Mouse (Mus musculus): ENCODE results near the gene Midn. TPM values are rescaled to one million over a fixed set of nuclear protein-coding genes. Genes with fewer than 3 reads are reported as not detected.

Gene Midn
- polyA plus RNA-seq (2015; fragmentation: Nextera tagmentation; extraction: Ambion mirVana) = 19.4 and 20.5 TPM in 2 replicates

DNA sequence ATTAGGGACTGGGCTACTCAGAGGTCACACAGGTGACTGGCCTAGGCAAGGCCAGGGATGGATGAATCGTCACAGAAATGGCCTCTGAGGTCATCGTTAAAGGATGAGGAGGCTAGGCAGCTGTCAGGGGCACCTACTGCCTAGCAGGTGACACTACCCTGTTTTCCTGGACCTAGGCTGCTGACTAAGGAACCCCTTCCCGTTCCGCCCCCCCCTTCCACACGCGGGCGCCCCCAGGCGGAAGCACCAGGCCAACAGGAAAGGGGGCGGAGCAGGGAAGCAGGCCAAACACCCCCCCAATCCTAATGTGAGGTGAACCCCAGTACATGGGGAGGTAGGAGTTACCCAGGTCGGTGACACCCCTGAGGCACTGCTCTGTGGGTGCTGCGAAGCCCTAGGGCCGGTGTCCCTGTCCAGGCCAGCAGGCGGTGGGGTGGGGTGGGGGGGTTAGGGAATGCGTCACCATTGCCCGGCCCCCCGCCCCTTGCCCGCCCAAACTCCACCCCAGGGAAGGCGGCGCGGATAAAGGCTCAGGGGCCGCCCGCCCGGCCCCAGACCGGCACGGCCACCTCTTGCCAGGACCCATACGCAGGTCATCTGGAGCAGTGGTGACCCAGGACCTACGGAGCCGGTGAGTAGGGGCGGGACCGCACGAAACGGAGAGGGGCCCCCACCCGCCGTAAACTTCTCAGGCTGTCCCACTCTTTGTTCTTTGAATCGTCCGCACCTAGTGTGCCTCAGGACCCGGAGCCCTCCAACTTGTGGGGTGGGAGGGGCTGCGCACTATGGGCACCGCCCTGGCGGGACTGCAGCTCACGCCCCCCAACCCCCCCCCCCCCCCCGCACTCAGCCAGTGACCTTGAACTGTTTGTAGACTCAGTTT is at the start of gene Midn:
TSS of gene Midn (plus strand) at position 554 of the 883 bp plus-strand sequence.
- peak; percentile 15 for ATAC-seq (ENCODE audit: low FRiP score)
- Histone ChIP-seq H3K9ac (replicated peaks) (peak within 1 kb of the TSS; percentile 96), H3K27me3 (replicated peaks) (no peaks in the 10 kb centered on the region), H3K36me3 (peaks cover 33% of the 10 kb centered on the region), H3K27ac (replicated peaks) (peak within 1 kb of the TSS; percentile 100), H3K4me1 (peaks cover 66% of the 10 kb centered on the region), H3K4me3 (replicated peaks) (peak within 1 kb of the TSS; percentile 93), H3K4me2 (peak within 1 kb of the TSS; percentile 94), H3K9me3 (replicated peaks) (no peaks in the 10 kb centered on the region)
- WGBS = under 1% methylated on average over 40 of the region's 42 CpGs

- H3K36me3 ChIP-seq = no peaks in the 10 kb centered on the region
- H3K9ac ChIP-seq (replicated peaks) = no peak overlapping the region
- no peak overlapping the region for H3K27ac ChIP-seq (replicated peaks)
- no peak overlapping the region for H3K4me2 ChIP-seq
- H3K4me3 ChIP-seq (replicated peaks) = no peak overlapping the region
- WGBS = 86% methylated on average over 5 of the region's 5 CpGs
- ATAC-seq (ENCODE audit: low FRiP score) = no peak
- no peaks in the 10 kb centered on the region for H3K27me3 ChIP-seq (replicated peaks)
- H3K9me3 ChIP-seq (replicated peaks) = no peaks in the 10 kb centered on the region
- peaks cover 38% of the 10 kb centered on the region for H3K4me1 ChIP-seq
Measured at GRCm38 (mm10) chr10:80098630-80099029, 49.4 kb upstream of the Midn start.

DNA sequence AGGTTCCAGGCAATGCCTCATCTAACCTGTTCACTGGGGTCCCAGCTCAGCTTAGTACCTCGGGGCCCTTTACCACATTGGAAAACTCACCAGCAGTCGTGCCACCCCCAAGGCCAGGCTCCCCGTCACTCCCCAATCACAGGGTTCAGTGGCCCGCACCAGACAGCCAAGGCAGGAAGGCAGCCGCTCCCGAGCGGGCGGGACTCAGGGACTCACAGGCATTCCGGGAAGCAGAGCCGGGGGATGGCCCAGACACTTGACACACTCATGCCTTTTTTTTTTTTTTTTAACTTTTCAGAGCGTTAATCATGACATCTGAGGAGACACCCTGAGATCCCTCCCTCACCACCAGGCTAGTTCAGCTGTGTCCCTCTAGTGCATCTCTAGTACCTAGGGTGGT is 47.1 kb upstream of the Midn start:
- no peak overlapping the region for H3K27ac ChIP-seq (replicated peaks)
- no peaks in the 10 kb centered on the region for H3K36me3 ChIP-seq
- H3K27me3 ChIP-seq (replicated peaks) = no peaks in the 10 kb centered on the region
- H3K9me3 ChIP-seq (replicated peaks) = no peaks in the 10 kb centered on the region
- peaks cover 38% of the 10 kb centered on the region for H3K4me1 ChIP-seq
- ATAC-seq (ENCODE audit: low FRiP score) = no peak
- H3K4me2 ChIP-seq = peak overlapping the region; percentile 93
- 70% methylated on average over 11 of the region's 11 CpGs for WGBS
- H3K9ac ChIP-seq (replicated peaks) = no peak overlapping the region; the same call in 1 of the 2 replicates
- H3K4me3 ChIP-seq (replicated peaks) = peak overlapping the region; percentile 95; the same call in 1 of the 2 replicates

DNA sequence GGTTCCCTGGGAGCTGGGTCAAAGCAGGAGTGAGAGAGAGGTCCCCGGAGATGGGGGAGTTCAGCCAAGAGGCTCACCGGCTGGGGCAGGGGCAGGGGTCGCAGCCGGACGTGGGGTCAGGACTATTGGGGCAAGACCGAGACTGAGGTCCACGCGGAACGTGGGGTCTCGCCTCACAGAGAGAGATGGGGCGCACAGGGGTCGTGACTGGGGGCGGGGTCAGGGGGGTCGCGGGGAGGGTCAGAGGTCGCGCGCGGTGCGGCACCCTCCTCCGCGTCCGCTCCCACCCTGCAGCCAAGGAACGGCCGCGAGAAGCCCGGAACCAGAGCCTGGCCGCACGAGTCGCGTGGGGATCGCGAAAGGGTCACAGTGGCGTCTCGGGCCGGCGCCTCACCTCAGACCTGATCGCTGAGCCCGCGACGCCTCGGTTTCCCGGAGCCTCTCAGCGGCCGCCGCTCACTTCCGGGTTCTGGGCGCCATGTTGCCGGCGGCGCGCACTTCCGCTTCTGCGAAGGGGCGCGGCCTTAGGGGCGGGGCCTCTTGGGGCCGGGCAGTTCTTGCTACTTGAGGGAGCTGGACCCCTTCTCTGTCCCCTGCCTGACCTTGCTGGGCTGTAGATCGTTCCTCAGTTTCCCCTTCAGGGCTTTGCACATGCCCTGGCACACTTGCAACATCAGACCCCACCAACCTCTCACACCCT is 45.7 kb upstream of the Midn start:
- Histone ChIP-seq H3K27me3 (replicated peaks) (no peaks in the 10 kb centered on the region), H3K9ac (replicated peaks) (peak overlapping the region; percentile 91), H3K27ac (replicated peaks) (peak overlapping the region; percentile 79), H3K36me3 (no peaks in the 10 kb centered on the region), H3K9me3 (replicated peaks) (no peaks in the 10 kb centered on the region), H3K4me2 (peak overlapping the region; percentile 93), H3K4me1 (peaks cover 36% of the 10 kb centered on the region), H3K4me3 (replicated peaks) (peak overlapping the region; percentile 95)
- ATAC-seq (ENCODE audit: low FRiP score) = peak; percentile 91
- under 1% methylated on average over 58 of the region's 59 CpGs for WGBS

DNA sequence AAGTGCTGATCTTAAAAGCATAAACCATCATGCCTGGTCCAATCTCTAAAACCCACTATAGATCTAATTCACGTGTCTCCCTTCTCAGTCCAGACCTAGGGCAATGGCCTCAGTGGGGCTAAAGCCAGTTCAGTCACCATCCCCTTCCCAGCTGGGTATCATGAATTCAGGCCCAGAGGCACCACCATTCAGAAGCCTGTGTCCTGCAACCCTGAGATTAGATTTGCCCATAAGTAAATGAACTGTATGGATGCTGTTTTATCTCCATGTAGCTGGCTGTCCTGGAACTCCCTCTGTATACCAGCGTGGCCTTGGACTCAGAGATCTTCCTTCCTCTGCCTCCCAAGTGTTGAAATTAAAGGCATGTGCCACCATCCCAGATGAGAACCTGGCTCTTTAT is 45.0 kb upstream of the Midn start:
- H3K4me2 ChIP-seq = peak overlapping the region; percentile 93
- ATAC-seq (ENCODE audit: low FRiP score) = no peak
- no peaks in the 10 kb centered on the region for H3K27me3 ChIP-seq (replicated peaks)
- peak overlapping the region; percentile 79 for H3K27ac ChIP-seq (replicated peaks)
- 89% methylated on average over 2 of the region's 2 CpGs for WGBS
- H3K36me3 ChIP-seq = no peaks in the 10 kb centered on the region
- H3K9me3 ChIP-seq (replicated peaks) = no peaks in the 10 kb centered on the region
- peak overlapping the region; percentile 91 for H3K9ac ChIP-seq (replicated peaks)
- no peak overlapping the region for H3K4me3 ChIP-seq (replicated peaks)
- peaks cover 35% of the 10 kb centered on the region for H3K4me1 ChIP-seq

- Histone ChIP-seq H3K4me1 (peaks cover 34% of the 10 kb centered on the region), H3K27ac (replicated peaks) (no peak overlapping the region), H3K4me2 (no peak overlapping the region), H3K9me3 (replicated peaks) (no peaks in the 10 kb centered on the region), H3K27me3 (replicated peaks) (no peaks in the 10 kb centered on the region), H3K36me3 (no peaks in the 10 kb centered on the region), H3K4me3 (replicated peaks) (no peak overlapping the region), H3K9ac (replicated peaks) (no peak overlapping the region)
- 78% methylated on average over 3 of the region's 3 CpGs for WGBS
- no peak for ATAC-seq (ENCODE audit: low FRiP score)
Measured at GRCm38 (mm10) chr10:80104181-80104580, 43.9 kb upstream of the Midn start.

DNA sequence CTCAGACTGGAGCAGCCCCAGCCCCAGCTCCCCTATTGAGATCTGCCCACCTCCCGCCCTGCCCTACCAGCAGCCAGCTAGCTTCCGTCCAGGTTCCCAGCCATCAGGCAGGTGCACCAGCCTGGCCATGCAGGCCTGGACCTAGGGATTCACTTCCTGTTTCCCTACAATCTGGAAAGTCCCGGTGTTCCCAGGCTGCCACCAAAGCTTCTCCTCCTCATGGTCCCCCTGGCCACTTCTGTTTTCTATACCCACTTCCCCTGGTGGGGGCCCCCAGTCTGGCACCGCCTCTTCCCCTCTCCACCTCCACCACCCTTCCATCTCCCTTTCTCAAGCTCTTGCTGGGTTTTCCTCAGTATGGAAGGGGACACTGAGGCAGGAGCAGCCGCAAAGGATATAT is 42.6 kb upstream of the Midn start, which contains the start of gene Sbno2:
TSS of gene Sbno2 (minus strand) at position 112 of the 400 bp plus-strand sequence.
- Histone ChIP-seq H3K4me1 (peaks cover 22% of the 10 kb centered on the region), H3K9me3 (replicated peaks) (no peaks in the 10 kb centered on the region)

DNA sequence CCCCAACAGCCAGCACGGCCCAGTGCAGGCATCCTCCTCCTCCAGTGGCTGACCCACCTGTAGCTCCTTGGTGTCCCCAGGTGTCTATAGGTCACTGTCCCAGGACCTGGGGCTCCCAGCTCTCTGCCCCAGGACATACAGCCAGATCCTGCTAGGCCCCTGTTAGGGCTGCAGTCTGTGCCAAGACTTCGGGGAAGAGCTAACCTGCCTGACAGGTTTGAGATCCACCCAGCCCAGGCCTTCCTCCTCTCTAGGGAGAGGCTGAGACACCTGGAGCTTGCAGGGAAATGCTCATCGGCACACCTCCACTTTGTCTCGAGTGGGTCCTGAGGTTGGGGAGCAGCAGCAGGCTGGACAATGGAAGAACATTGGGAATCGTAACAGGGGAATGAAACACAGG is 42.1 kb upstream of the Midn start:
- 70% methylated on average over 5 of the region's 5 CpGs for WGBS
- H3K27ac ChIP-seq (replicated peaks) = no peak overlapping the region
- no peak overlapping the region for H3K4me2 ChIP-seq
- H3K9ac ChIP-seq (replicated peaks) = no peak overlapping the region
- H3K9me3 ChIP-seq (replicated peaks) = no peaks in the 10 kb centered on the region
- H3K4me1 ChIP-seq = peaks cover 17% of the 10 kb centered on the region
- no peak for ATAC-seq (ENCODE audit: low FRiP score)
- no peaks in the 10 kb centered on the region for H3K36me3 ChIP-seq
- 0 out of 2 replicates have a peak, but pooled peaks cover 2% of the 10 kb centered on the region for H3K27me3 ChIP-seq (replicated peaks)
- no peak overlapping the region for H3K4me3 ChIP-seq (replicated peaks)

More for the DNA sequence above, 42.6 kb upstream of the Midn start, which contains the start of gene Sbno2:
- no peak within 1 kb of the TSS for H3K4me2 ChIP-seq
- no peak for ATAC-seq (ENCODE audit: low FRiP score)
- WGBS = 66% methylated on average over 5 of the region's 5 CpGs
- no peak within 1 kb of the TSS for H3K27ac ChIP-seq (replicated peaks)
- H3K36me3 ChIP-seq = no peaks in the 10 kb centered on the region
- H3K4me3 ChIP-seq (replicated peaks) = no peak within 1 kb of the TSS
- no peak within 1 kb of the TSS for H3K9ac ChIP-seq (replicated peaks)
- 0 out of 2 replicates have a peak, but pooled peaks cover 2% of the 10 kb centered on the region for H3K27me3 ChIP-seq (replicated peaks)

DNA sequence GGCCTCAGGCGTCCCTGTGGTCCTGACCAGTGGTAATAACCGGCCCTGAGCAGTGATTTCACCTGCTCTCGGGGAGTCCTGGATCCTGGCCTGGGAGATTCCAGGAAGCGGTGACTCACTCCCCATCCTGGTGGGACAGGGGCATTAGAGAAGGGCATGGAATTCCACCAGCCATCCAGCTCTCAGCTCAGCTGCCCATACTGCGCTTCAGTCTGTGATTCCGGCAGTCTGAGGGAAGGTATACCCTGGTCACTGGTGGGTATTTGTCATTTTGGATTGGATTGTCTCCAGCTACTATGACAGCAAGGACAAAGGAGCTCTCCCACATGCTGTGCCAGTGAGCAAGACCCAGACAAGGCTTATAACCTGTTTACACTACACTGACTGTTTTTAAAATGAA is 40.4 kb upstream of the Midn start:
- Histone ChIP-seq H3K9me3 (replicated peaks) (no peaks in the 10 kb centered on the region), H3K4me3 (replicated peaks) (no peak overlapping the region), H3K4me2 (no peak overlapping the region), H3K4me1 (peaks cover 4% of the 10 kb centered on the region; the same call in 1 of the 2 replicates), H3K36me3 (no peaks in the 10 kb centered on the region), H3K27me3 (replicated peaks) (0 out of 2 replicates have a peak, but pooled peaks cover 2% of the 10 kb centered on the region), H3K27ac (replicated peaks) (no peak overlapping the region), H3K9ac (replicated peaks) (no peak overlapping the region)
- 61% methylated on average over 6 of the region's 6 CpGs for WGBS
- no peak for ATAC-seq (ENCODE audit: low FRiP score)

- WGBS = 3% methylated on average over 27 of the region's 27 CpGs
Measured at GRCm38 (mm10) chr10:80114341-80115284, 33.5 kb upstream of the Midn start.

More at GRCm38 (mm10) chr10:80114341-80115284, 33.5 kb upstream of the Midn start:
- peak; percentile 44; the same call in 1 of the 2 replicates for ATAC-seq (ENCODE audit: low FRiP score)
- H3K9me3 ChIP-seq (replicated peaks) = no peaks in the 10 kb centered on the region
- H3K4me1 ChIP-seq = peaks cover 41% of the 10 kb centered on the region
- H3K36me3 ChIP-seq = peaks cover 8% of the 10 kb centered on the region; the same call in 1 of the 2 replicates
- H3K4me2 ChIP-seq = peak overlapping the region; percentile 93
- peak overlapping the region; percentile 43 for H3K9ac ChIP-seq (replicated peaks)
- peak overlapping the region; percentile 86 for H3K27ac ChIP-seq (replicated peaks)
- H3K4me3 ChIP-seq (replicated peaks) = peak overlapping the region; percentile 94
- 0 out of 2 replicates have a peak, but pooled peaks cover 2% of the 10 kb centered on the region for H3K27me3 ChIP-seq (replicated peaks)

Data from neural tube, embryonic 15.5 days (tissue).